Mouse (Mus musculus): ENCODE results near the gene Fignl2.

DNA sequence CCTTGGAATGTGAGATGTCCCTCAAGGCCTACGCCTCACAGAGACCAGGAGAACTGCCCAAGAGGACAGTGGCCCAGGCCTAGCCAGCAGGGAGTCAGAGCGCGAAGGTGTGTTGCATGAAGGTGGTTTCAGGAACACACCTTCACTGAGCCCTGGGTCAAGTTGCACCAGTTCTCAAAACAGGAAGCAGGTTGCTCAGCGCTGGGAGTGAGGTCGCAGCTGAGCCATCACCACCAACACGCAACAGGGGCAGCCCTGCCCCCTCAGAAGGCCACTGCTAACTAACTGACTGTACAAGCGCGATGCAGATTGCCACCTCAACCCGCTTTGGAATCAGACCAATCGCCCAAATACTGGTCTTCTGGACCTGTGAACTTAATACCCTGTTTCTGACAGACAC, 6.1 kb upstream of the Fignl2 start:
- TF ChIP-seq POLR2A (IDR thresholded peaks at IDR 0.05; ENCODE audit: low read depth, low read length) (no peak), EP300 (IDR thresholded peaks at IDR 0.05; ENCODE audit: low read length) (no peak)
